Mouse (Mus musculus): ENCODE data around the gene Lpxn.
A peak's percentile ranks its signal among the peaks of the same experiment; 100 is the strongest.

The Lpxn gene

DNA sequence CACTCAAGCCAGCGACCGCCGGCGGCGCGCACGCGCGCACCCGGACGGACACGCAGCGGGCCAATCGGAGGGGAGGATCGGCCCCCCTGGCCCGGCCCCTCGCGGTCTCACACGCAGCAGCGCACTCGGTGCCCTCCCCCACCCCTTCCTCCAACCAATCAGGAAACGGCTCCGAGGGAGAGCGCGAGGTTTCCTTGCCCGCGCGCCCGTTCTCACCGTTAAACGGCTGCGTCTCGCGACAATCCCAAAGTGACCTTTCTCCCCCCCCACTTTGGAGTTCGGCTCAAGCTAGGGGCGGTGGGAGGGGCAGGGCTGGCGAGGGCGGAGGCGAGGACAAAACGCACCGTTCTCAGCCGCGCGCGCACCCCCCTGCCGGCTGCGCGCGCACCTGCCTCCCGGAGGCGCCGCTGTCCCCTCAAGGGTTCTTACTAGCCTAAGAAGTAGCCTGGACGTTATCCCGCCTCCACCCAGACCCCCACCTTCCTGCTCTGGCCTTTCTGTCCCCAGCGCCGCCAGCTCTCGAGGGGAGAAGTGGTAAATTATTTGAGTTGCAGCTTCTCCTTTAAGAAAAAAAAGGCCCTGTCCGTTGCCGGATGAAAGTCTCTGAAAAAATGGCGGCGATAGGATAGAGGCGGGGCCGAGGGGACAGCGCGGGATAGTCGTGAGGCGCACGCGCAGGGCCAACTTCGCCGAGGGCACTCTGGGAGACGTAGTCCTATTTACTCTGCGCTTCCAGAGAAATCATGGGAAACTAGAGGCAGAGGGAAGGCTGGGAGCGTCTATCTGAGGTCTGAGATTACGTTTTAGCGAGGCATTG, at the start of gene Lpxn, which contains the start of gene Zfp91:
Gene Lpxn (plus strand): TSS at position 683 of the 817 bp plus-strand sequence.
Gene Zfp91 (minus strand): TSS at position 616 of the 817 bp plus-strand sequence.
- DNase-seq (ENCODE audit: low read depth, low spot score): peak; percentile 99

DNA sequence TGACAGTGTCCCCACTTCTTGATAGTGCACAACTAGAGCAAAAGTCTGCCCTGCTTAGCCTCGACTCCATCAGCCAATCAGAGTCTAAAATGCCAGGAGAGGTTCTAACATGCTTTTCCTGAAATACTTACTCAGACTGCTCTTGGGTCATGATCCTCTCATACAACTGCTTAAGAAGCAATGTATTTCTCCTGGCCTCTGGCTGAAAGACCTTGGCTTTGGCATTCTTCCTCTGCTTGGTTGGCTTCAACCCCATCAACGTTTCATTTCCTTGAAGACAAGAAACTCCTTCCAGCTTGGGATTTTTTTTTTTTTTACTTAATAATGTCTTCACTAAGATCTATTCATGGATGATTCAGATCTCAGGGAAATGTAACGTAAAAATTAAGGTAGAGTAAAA, 39.7 kb upstream of the Lpxn start:
- no peak for DNase-seq (ENCODE audit: low read depth, low spot score)

DNA sequence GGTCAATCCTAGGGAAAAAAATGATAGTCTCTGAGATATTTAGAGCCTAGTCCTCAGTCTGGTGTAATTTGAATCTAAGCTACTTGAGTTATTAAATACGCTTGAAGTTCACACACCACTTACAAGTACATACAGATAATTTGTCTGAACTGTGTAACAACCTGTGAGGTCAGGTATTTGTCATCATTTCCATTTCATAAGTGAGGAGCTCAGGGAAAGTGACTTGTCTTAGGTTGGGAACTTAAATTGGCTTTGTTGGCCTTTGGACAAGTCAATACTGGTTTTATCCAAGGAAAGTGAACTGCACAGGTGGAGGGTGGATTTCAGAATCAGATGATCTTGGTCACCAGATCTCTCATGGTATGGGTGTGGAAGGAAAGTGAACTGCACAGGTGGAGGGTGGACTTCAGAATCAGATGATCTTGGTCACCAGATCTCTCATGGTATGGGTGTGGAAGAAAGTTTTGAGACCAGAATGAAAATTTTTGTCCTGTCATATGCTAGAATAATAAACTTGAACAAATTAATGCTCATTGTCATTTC, 37.0 kb upstream of the Lpxn start:
- DNase-seq (ENCODE audit: low read depth, low spot score): no peak

DNA sequence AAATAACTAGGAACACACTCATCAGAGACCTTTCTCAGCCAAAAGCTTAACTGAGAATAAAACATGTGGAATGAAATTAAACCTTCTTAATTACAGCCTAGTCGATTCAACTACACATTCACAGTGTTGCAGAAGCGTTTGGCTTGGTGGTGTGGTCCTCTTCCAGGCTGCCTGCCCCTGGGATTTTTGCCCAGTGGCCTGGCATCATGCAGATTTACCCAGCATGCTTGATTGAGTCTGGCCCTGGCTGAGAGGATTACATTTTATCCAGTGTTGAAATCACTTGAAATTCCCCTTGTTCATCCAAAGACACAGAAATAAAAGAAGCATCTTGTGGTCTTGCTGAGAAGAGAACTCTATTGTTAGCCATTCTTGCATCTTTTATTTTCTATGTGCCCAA, 36.3 kb upstream of the Lpxn start:
- peak; percentile 13 for DNase-seq (ENCODE audit: low read depth, low spot score)

DNA sequence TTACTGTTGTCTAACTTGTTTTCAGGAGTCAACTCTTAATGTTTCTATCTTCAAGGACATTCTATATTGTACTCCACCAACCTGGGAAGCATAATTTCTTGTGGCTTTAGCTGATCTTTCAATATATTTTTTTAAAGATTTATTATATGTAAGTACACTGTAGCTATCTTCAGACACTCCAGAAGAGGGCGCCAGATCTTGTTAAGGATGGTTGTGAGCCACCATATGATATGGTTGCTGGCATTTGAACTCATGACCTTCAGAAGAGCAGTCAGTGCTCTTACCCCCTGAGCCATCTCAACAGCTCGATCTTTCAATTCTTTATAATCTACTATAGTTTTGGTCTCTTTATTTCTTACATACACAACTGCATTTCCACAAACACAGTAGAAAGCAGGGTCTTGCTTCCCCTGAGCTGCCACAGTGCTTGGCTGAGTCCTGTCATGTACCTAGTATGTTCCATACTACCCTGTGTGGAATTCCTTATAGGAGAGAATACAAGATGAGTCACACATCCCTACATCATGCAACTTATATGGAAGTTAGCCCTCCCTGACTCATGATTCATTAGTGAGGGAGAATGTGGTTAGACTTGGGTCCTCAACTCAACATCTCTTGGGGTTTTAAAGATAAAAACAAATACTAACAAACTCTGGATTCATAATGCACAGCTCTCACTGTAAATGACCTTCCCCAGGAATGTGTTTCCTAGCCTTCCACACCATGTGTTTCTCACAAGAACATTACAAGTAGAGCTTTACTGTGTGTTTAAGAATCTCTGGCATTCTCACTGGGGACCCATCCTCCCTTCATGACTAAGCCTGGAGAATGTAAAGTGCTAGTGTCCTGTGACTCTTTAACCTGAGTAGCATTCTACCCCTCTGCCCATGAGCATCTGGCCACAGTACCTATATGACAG, 33.5 kb upstream of the Lpxn start:
- DNase-seq (ENCODE audit: low read depth, low spot score): no peak

DNA sequence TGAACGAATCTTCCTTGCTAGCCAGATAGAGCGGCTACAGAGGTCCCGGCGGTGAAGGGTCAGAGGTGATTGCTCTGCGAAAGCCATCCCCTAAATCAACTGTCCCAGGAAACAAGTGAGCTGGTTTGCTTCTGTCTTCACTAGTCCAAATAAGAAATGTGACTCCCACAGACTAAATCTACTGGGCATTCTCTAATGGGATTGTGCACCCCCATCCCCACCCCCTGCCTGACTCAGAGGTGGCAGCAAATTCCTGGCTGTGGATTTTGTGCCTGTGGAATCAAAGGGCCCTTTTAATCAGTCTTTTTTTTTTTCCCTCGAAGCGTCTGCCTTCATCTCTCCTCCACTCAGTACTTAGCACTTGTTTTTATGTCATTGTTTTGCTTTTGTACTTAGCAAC, 30.7 kb upstream of the Lpxn start, which contains the start of gene Cntf:
Gene Cntf (minus strand): TSS at position 325 of the 400 bp plus-strand sequence.
- no peak for DNase-seq (ENCODE audit: low read depth, low spot score)

DNA sequence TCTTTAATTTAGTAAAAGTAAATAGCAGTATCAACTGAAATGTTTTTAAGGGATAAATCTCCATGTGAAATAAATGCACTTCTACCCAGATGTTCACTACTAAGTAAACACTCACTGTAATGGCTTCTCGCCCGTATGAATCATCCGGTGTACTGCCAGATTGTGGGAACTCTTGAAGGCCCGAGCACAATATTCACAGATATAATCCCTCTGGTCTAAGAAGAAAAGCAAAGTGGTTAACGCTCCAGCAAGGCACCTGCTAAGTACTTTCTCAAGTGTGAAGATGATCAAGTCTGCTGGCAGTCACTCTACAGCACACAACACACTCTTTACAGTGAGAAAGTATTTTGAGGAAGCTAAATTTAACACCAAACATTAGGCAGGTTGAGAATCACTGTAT, 25.1 kb upstream of the Lpxn start:
- peak; percentile 36 for DNase-seq (ENCODE audit: low read depth, low spot score)

DNA sequence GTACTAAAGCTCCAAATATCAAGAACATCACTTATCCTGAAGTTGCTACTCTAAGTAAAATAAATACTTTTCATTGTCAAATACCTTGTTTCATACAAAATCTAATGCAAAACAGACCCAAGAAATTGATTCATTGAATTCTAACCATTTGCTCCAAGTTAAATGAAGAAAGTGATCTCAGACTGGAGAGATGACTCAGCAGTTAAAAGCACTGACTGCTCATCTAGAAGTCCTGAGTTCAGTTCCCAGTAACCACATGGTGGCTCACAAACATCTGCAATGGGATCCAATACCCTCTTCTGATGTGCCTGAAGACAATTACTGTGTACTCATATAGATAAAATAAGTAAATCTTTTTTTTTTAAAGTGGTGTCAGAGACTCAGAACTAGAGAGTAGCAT, 15.6 kb upstream of the Lpxn start:
- DNase-seq (ENCODE audit: low read depth, low spot score): no peak

DNA sequence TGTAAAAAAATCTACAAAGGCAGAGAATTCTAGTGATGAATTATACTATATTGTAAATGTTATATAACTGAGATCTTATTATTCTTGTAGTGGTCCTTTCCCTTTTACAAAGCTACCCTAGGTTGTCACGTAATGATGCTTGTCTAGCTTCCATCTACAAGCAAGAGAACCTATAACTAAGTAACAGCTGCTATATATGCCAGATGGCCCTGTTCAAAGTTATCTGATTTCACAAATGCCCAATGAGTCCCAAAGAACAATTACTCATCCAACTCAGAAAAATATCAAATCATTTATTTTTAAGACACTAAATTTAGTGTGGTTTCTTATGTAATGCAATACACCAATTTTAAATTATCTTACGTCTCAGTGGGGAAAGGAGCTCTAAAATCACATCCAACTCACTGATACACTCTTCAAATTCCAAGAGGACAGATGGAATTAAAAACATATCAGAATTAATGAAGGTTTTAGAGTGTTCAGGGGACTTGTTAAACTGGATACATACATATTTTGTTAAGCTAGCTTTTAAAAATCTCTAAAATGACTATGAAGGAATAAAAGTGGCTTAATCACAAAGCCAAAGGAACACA, 9.1 kb upstream of the Lpxn start:
- DNase-seq (ENCODE audit: low read depth, low spot score): no peak

DNA sequence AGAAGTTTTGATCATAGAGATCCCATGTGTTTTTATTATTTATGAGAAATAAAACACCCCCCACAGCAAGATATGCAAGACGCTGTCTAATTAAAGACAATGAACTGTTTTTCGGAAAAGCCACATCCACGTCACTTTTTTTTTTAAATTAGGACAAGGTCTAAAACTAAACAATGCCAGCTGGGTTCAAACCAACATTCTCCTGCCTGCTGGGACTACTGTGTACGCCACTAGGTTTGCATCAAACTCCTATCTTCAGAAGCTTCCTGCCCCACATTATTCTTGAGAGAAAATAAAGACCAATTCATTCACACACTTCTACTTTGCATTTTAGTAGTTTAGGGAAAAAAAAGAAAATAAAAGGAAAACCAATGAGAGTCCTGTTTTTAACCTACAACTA, 8.3 kb upstream of the Lpxn start:
- no peak for DNase-seq (ENCODE audit: low read depth, low spot score)

DNA sequence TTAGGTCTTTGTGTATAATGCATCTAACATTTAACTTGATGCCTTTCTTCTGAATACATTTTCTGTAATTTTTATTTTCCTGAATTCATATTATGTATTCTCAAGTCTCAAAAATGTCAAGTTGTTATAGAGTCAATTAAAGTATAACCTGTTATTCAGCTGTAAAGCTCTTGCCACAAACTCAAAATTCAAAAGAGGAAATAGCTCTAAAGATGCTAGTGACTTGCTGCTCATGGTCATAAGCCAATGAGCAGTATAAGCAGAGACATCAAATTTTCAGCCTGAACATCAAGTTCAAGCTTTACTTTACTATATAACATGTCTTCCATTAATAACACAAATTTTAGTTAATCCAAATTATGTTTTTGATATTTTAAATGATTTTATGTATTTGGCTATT, 3.6 kb upstream of the Lpxn start:
- no peak for DNase-seq (ENCODE audit: low read depth, low spot score)

DNA sequence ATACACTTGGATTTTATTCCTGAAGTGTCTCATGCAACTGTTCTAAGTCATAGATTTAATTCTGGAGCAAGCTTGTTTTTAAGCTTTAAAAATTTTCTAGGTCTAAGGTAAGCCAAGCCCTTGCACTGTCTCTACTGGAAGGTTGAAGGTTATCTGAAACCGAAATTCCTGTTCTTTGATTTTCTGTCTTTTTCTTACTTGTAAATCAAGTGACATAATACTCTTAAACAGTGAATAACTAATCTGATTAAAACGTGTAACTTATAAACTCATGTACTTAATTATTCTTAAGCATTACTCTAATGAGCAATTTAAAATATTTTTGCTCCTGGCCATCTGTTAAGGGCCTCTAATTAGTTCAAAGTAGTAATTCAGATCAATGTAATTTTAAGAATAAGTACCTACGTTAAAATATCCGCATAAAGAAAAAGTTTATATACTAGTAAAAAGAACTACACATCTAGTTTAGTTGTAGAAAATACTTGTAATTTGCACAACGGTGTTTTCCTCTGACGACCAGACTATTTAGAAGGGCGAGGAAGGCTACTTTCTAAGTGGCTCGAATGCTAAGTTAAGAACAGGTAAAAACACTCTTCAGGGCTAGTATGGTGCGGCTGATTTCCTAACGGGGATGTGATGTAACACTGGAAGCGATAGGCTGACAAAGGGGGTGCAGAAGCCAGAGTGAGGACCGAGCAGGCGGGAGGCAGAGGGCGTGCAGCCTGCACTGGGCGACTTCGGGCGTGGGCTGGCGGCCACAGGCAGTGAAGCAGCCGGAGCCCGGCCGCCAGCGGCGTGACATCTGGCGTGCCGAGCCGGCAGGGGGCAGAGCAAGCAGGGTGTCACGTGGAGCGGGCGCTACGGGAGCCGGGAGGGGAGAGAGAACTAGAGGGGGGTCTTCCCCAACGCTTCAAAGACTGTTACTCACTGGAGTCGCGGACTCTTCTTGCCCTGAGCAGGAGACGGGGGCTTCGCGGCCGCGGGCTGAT, 1.6 kb upstream of the Lpxn start:
- peak; percentile 94 for DNase-seq (ENCODE audit: low read depth, low spot score)

DNA sequence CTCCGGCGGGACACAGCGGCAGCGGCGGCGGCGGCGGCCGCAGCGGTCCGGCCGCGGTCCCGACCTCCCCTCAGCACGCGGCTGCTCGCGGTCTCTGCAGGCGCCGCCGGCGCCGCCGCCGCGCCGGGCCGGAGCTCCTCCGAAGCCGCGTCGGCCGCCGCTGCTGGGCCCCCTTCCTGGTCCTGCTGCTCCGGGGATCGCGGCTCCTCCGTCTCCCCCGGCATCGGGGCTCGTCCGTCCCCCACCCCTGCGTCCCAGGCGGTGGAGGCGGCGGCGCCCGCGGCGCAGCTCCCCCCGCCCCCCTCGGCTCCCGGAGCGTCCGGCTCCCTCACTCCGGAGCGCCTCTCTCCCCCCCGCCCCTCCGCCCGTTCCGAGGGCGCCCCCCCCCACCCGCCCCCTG, 883 bp upstream of the Lpxn start:
- DNase-seq (ENCODE audit: low read depth, low spot score): no peak

DNA sequence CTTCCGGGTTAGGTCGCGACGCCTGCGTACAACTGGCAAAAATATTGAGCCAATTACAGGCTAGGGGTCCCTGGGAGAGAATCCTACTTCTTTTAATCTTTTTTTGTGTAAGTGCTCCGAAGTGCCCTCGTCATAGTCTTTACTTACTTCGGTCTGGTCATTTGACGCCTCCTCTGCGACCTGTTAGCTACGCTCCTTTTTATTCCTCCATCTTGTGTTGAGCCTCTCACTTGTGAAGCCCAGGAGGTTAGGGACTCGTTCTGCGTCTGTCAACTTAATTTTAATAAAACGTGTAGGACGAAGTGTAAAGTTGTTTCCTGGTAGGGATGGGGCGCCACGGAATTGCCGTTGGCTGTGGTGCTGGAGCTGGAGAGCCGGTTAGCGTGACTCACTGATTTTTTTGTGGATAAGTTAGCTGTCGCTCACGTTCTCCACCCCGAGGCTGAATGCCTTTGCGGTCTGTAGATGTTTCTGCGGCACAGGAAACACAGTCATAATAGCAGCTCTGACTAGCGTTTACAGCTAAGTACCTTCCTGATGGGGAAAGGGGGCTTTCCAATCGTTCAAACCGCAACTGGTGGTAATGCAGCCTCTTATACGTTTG, 437 bp downstream of the Lpxn start:
- DNase-seq (ENCODE audit: low read depth, low spot score): peak; percentile 66

DNA sequence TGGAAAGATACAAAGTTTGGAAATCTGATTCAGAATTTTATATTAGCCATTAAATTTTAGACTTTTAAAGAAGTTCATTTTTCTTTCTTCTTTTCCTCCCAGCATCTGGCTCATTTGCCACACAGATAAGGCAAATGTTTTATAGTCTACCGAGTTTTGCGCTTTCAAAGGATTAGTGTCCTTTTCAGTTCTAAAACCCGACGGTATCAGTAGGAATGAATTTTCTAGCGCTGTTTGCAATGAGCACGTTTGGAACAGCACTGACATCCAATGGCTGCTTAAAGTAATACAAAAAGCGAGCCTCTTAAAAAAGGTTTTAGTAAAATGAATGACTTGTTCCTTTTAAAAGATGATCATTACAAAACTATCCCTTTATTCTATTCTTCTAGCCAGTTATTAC, 1.1 kb downstream of the Lpxn start:
- DNase-seq (ENCODE audit: low read depth, low spot score): peak; percentile 26

DNA sequence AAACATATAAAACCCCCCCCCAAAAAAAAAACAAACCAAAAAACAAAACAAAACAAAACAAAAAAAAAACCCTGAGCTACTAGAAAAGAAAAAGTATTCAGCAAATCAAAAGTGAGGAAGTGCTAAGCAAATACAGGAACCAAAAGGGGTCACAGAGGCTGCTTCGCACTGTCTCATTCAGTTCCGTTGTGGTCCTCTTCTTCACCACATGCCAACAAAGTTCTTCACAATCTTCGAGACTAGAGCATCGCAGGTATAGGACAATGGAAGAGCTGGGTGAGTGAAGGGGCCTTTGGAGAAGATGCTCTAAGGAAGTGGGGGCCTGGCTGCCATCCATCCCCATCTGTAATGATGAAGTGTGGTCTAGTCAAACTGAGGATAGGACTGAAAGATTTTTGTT, 2.4 kb downstream of the Lpxn start:
- peak; percentile 16 for DNase-seq (ENCODE audit: low read depth, low spot score)

DNA sequence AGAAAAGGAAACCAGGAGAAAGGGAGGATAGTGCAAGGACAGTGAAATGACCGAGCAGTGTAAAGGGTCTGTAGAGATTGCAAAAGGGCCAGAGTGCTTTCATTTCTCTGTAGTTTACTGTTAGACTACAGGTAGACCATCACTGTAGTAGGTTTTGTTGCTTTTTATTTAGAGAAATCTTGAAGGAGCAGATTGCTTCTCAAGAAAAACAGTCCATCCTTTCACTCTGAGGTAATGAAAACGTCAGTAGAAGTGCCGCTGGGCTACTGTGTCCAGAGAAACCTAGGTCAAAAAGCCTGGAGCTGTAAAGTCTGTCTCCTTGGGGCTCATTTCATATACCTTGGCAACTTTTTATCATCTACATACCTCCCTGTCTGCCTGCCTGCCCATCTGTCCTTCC, 3.1 kb downstream of the Lpxn start:
- DNase-seq (ENCODE audit: low read depth, low spot score): no peak

DNA sequence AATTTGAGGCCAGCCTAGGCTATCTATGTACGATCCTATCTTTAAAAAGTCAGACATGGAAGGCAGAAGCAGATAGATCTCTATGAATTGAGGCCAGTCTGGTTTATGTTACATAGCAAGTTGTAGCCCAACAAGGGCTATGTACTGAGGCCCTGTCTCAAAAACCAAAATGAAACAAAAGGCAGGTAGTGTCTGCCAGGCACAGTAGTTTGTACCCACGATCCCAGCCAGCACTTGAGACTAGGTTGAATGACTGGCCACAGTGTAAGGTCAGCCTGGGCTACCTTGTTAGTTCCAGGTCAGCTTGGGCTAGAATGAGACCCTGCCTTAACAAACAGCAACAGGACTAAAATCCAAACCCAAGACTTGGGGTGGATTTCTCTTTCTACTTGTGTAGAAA, 4.6 kb downstream of the Lpxn start:
- DNase-seq (ENCODE audit: low read depth, low spot score): no peak

DNA sequence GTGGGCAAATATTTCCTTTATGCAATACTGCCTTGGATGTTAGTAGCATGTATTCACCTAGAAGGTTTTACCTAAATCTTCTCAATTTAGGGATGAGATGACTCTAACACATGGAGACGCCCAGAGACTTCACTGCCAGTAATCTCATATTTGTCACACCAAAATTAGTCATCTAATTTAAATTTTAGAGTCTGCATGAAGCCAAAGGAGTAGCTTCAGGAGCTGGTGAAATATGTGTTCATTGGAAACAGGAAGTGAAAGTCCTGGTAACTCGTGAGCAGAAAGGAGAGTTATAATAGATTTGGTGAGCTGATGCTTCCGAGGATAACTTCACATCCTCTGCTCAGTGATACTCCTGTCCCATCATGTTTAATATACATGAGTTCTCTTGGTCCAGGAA, 5.1 kb downstream of the Lpxn start:
- no peak for DNase-seq (ENCODE audit: low read depth, low spot score)

DNA sequence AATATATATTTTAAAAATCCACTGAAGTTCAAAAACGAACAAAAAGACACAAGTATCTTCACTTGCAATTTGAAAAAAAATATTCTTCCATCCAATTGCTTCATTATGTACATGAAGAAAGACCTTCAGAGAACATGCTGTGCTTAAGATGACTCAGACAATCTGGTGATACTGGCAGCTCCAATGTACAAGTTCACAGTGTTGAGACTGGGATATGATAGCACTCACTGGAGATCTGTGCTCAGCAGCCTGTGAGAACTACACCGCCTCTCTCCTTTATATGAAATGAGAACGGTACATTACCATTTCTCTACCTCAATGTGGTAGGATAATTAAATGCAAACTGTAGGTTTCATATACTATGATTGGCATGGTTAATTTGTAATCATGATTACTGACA, 6.8 kb downstream of the Lpxn start:
- no peak for DNase-seq (ENCODE audit: low read depth, low spot score)

Data from skeletal muscle tissue, adult 2 months (tissue).